Mouse (Mus musculus) c-Kit-positive CD71-negative TER-119-negative erythroid progenitor cells, embryonic 14.5 days (primary cell): ENCODE measurements around the gene Fgfr2.

Source experiments
- DNase-seq: peaks from one replicate; pipeline ENCODE4 v3.0.0-alpha.2; 2013; ENCODE audit warnings: low read depth

Fgfr2 gene

DNA sequence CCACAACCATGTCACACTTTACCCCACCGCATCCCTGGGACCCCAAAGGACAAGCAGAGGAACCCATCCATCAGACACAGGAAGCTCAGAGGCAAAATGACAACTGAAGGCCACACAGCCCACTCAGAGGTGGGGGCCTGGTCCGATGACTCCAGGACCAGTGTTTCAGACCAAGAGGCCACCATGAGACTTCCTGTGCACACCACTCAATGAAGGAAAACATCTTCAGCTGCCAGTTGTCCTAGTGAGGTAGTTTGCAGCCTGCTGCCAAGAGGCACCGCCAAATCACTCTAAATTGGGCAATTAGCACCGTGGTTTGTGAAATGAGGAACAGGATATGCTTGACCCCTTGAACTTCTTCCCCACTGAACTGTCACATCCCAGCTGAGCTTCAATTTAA is 764.4 kb downstream of the Fgfr2 start:
- DNase-seq = no peak

- DNase-seq = no peak
These were observed 764.9 kb downstream of the Fgfr2 start for GRCm38 (mm10) chr7:132358250-132358649.

DNA sequence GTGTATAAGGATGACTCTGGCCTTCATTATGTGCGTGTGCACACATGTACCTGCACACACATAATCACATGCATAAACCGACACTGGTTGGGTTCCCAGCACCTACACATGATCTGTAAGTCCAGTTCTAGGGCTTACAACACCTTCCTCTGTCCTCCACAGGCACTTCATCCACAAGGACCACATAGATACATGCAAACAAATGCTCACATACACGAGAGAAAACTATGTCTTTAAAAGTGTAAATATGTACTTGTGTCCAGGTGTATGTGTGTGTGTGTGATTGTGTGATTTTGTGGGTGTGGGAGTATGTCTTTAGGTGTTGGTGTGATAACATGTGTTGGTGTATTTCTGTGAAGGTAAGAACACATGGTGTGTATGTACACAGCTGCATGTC is 765.3 kb downstream of the Fgfr2 start:
- no peak for DNase-seq

DNA sequence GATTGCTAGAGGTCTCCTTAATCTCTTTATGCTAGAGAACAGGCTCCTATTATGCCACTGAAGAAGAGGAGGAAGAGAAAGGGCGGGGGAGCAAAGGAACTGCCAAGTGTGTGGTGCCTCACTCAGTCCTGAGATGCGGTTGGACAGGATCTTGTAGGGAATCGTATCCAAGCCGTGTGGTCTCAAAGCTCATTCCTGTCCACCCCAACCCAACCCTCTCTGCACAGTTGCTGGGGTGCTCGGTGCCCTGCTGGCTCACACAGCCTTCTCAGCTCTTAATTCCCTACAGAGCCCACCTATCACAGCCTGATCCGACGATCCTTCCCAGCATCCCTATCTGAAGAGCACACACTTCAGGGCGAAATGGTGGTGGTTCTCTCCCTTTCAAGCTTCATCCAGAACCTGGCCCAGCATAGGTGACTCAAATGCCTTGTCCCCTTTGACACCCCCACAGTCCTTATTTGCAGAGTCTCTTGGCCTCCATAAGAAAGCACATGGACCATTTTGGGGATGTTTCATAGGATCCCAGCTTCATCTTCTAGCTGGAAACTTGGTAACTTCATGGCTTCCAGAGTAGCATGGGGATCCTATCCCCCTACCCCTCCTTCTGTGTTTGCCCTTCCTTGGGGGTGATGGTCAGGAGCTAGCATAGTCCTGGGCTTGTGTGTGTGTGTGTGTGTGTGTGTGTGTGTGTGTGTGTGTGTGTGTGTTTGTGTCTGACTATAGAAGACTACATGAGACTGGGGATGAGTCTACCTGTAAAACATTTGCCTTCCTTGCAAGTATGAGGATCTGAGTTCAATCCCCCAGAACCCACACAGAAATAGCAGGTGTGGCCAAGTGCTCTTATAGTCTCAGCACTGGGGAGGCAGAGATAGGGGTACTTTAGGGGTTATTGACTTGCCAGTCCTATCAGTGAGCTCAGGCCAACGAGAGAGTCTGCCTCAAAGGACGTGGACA is 766.0 kb downstream of the Fgfr2 start:
- no peak for DNase-seq

- DNase-seq = no peak
These were observed 767.0 kb downstream of the Fgfr2 start for GRCm38 (mm10) chr7:132356185-132356584.

GRCm38 (mm10) chr7:132355767-132356166 is 767.4 kb downstream of the Fgfr2 start:
- no peak for DNase-seq

- no peak for DNase-seq
These were observed 774.0 kb downstream of the Fgfr2 start for GRCm38 (mm10) chr7:132349075-132349572.

DNA sequence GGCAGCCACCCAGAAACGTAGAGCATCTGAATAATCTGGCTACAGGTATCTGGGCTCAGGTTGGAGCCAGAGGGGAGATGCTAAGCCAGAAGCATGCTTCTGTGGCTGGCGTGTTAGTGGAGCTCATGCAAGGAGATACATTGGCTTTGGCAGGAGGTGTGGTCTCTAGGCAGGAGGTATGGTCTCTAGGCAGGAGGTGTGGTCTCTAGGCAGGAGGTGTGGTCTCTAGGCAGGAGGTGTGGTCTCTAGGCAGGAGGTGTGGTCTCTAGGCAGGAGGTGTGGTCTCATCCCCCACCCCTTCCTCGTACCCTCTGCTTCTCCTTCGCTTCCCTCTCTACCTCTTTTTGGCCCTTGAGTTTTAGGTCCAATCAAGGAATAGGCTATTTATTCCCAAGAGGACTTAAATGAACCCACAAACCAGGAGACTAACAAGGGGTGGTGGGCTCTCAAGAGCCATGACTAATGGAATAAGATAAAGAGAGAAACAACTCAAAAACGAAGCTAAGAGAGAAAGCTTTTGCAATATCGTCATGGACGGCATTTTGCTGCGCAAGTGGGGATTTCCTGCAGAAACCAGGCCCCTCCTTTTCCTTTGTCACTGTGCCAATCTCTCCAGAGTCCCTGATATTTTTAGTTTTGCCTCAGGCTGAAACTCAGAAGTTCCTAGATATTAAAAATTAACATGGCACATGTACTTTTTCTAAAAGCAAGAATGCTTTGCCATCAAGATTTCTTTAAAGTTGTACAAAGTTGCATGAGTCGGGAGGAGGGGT is 775.7 kb downstream of the Fgfr2 start:
- no peak for DNase-seq

DNA sequence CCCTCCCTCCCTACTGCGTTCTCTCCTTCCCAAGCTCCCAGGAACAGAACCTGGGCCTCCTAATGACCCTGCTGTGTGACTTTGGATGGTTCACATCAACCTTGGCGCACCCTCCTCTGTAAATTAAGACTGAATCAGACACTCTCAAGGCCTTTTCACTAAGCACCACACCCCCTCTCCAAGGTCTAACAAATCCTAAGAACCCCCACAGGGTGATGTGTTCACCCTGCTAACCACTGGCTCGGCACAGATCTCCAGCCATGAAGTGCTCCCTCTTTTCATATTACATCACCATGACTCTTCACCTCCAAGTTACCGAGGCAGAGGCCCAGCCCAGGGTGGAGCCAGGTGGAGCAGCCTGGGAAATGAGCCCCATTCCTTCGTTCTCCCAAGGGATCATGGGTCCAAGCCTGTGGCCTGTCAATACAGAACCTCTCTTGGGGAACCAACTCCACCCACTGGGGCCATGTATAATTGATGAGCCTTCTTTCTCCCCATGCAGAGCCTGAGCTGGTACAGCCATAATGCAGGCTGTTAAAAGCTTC is 777.6 kb downstream of the Fgfr2 start:
- DNase-seq = no peak

- DNase-seq = no peak
These were observed 778.5 kb downstream of the Fgfr2 start for GRCm38 (mm10) chr7:132344606-132345005.

- no peak for DNase-seq
These were observed 779.2 kb downstream of the Fgfr2 start for GRCm38 (mm10) chr7:132343900-132344299.

DNA sequence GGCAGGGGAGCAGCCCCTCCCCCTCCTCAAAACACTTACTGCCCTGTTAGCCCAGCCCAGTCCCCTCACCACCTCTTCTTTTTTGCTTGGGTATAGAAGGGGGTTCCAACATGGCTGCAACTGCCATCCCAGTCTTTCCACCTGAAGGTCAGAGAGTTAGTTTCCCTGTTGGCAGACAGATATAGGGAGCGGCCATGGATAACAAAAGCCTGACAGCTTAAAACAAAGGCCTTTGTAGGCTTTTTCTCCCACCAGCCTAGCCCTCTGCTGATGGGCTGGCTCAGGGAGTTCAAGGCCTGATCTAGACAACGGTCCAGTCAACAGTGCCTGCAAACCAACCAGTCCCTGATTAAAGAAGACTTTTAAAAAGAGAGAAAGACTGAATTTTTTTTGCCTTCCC is 780.0 kb downstream of the Fgfr2 start:
- no peak for DNase-seq

DNA sequence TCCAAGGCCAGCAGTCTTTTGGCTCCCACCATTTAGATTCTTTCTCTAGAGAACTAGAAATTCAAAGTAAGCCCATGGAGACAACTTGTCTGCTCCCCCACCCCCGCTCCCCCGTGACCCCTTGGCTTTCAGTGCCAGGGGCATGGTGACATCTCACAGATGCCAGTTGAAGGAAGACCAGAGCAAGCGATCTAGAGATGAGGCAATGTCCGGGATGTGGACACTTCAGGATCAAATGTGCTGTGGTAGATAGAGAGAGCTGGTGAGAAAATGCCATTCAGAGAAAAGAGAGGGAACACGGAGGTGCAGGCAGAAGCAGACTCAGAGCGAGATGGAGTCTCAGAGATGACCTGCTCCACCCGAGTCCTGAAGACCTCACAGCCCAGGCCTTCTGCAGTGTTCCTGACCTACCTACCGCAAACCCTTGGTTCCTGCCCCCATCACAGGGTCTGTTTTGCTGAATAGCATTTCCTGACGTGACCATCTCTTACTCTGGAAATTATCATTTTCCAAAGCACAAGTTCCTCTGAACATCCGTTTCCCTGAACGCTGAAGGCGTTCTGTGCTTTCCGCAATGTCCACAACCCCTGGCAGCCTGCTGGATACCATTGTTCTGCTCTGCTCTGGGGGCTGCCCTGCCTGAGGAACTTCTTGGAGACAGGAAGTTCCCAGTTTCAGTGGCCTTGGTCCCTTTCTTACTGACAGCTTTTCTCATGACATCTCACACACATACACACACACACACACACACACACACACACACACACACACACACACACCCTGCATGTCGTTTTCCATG is 783.9 kb downstream of the Fgfr2 start:
- no peak for DNase-seq

- DNase-seq = no peak
These were observed 784.8 kb downstream of the Fgfr2 start for GRCm38 (mm10) chr7:132338350-132338749.

- DNase-seq = no peak
These were observed 785.8 kb downstream of the Fgfr2 start for GRCm38 (mm10) chr7:132337268-132337917.

- no peak for DNase-seq
These were observed 786.4 kb downstream of the Fgfr2 start for GRCm38 (mm10) chr7:132336781-132337180.

- no peak for DNase-seq
These were observed 787.8 kb downstream of the Fgfr2 start for GRCm38 (mm10) chr7:132335367-132335766.

DNA sequence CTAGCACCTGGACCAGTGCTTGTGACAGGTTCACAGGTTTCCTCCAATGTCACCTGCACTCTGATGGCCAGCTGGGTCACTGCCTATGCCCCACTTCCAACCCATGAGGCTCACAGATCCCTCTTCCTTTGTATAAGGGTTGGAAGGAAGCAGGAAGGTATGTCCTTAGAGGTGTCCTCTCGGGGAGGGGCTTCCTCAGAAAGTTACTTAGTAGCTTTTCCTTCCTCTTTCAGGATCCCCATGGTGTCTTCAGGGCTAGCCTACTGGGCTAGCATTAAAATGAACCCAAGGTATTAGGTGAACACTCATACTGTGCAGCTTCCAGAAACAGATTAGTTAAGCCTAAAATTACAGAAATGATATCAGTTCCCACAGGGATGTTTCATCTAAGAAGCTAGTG is 790.1 kb downstream of the Fgfr2 start:
- no peak for DNase-seq

DNA sequence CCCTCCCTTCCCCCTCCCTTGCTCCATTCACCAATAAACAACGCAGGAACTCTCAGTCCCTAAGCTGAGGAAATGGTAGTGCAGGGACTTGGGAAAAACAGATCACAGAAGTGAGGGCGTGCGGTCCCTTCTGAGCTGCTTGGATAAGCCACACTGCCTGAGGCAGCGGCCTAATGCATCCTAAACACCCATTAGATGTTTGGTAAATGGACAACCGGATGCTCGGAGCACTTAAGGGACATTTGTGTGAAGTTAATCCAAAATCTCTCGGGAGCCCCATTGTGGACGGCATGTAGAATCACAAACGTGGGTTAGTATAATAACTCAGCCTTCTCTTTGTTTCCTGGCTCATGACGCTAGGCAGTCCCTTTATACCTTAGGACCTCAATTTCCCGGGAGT is 791.0 kb downstream of the Fgfr2 start:
- DNase-seq = no peak

DNA sequence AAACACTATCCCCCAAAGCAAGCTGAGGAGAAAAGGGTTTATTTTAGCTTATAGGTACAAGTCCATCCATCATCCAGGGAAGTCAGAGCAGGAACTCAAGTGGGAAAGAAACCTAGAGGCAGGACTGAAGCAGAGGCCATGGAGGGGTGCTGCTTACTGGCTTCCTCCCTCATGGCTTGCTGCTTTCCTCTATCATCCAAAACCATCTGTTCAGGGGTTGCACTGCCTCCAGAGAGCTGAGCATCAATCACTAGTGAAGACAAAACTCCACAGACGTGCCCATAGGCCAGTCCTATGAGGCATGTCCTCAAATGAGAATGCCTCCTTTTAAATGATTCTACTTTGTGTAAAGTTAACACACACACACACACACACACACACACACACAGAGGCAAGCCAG is 793.0 kb downstream of the Fgfr2 start:
- no peak for DNase-seq

DNA sequence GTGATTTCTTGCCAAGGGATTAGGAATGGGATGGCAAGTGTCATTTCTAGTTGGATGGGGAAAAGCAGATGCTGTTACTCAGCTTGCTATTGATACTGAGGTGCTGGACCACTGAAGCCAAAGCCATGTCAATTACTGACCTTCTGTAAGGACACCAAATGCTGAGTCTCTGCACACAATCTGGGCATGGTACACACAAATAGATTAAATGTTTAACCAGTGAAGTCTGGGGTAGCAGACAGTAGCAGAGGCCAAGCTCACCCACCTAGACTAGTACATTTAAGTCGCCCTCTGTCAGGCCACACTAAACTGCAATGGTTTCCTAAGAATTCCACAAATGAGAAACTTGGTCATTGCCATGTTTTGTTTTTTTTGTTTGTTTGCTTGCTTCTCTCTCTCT is 794.5 kb downstream of the Fgfr2 start:
- no peak for DNase-seq
